Mouse (Mus musculus): ENCODE results near the gene Prss50.

Prss50 gene

DNA sequence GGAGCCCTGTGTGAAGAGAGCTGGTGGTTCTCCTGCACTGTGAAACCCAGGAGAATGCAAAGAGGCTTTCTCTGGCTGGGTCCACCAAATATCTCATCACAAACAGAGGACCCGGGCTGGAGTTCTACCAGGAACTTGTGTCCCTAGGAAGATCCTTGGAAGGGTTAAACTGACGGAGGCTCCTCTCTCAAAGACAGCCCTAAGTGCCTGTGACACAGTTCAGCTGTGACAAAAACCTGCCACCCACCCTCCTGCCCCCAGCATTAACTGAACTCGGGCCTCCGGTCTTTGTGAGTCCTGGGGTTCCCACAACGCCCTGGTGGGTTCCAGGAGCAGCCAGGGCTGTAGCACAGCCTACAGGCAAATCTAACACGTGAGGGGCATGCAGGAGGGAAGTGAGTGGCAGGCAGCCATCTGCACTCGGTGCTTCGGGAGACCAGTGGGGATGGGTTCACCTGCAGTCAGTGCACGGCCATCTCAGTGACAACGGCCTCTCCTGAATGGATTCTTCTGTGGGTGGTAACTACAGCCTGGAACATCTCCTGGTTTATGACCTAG, 41.8 kb downstream of the Prss50 start:
- in situ Hi-C loops (cut with MseI, MboI) = no loop called here

DNA sequence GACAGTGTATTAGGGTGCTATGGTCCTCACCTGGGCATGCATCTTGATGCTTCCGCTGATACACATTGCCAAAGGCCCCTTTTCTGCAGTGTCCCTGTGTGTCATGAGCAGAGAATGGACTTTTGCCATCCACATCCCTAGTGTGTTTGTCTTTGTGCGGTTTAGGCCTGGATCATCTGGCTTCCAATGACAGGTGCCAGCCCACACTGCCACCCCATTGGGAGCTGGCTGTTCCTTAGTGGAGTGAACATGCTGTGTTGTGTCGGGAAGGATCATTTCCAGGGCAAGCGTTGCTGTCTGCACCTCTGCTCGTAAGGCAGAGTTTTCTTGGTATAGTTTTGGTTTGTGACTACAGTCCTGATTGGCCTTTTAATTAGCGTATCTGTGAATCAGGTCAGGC, 43.4 kb downstream of the Prss50 start:
- in situ Hi-C loops (cut with MseI, MboI) = no loop called here

DNA sequence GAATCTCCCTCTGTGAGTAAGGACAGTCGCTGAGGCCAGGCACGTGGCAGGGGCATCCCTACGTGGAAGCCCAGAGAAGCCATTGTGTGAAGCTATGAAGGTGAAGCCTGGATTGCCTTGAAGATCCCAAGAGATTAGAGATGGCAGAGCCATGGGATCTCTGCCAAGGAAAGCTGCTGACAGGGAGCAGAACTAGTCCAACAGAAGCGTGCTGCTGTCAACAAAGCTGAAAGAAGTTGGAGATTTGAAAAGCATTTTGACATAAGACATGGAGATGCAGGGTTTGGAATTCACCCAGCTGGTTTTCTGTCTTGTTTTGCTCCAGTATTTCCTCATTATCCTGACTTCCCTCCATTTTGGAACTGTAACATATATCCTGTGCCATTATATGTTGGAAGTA, 44.5 kb downstream of the Prss50 start:
- in situ Hi-C loops (cut with MseI, MboI) = no loop called here

DNA sequence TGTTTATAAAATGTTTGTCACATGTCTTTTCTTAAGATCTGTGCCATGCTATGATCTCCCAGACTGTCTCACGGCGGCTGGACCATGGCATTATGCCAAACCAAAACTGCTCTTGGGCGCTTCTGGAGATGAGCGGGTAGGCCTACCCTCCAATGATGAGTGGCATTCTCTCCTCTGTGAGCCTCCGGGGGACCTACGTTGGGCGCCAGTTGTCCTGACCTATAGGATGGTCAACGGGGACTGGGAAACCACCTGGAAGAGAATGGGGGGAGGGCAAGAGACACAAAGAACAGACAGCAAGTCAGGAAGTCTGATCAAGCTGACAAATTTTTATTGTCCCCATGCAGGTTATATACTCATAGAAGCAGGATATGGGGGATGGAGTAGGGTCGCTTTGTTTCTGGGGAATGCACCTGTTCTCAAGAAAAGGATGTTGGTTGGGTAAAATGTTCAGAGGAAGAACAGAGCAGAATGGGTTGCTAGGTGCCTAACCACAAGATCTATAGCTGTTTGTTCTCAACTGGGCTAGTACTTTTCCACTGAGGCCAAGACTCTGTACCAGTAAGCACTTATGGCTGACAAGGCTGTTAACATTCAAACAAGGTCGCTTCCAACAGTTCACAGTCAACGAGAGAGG, 49.6 kb downstream of the Prss50 start:
- in situ Hi-C loops (cut with MseI, MboI) = no loop called here

DNA sequence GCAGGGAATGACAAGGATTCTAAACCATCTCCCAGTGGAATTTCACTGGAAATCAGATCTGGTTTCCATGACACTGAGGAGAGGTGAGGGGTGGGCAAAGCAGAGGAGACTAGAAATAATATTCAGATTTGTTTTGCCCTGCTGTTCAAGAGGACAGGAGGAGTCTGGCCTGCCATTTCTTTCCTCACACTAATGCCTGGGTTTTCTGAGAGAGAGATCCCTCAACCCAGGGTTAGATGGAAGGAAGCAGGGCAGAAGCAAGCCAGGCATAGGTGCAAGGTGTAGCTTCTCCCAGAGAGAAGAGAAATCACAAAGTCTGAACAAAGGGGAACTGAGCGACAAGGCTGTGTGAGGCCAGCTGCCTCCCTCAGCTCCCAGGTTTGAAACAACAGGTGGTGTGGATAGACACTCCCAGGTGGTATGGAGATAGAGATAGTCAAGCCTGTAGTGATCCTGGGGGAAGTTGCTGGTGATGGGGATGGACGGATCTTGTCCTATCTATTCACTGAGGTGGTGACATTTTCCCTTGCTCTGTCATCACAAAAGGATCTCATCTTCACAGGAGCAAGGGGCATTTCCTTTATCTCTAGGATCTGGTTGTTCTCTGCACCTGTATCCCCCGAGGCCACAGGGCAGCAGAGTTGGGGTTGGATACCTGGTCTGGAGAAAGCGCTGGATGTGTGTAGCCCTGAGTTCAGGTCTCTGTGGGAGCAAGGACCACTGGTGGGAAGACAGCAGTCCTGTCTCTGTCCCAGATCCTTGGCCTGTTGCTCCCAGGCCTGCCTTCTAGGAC, 50.3 kb downstream of the Prss50 start:
- in situ Hi-C loops (cut with MseI, MboI) = no loop called here

DNA sequence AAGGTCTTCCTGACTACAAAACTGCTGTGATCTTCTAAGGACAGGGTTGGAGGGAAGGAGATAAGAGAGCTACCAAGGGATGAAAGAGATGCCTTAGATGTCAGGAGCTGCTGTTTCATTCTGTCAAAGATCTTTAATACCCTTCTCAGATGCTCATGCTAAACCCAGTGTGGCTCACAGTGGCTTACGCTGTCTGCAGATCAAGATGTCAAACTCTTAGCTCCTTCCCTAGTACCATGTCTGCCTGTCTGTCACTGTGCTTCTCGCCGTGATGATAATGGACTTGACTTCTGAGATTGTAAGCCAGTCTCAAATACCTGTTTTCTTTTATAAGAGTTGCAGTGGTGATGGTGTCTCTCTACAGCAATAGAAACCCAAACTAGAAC, 50.9 kb downstream of the Prss50 start:
- in situ Hi-C loops (cut with MseI, MboI) = no loop called here

DNA sequence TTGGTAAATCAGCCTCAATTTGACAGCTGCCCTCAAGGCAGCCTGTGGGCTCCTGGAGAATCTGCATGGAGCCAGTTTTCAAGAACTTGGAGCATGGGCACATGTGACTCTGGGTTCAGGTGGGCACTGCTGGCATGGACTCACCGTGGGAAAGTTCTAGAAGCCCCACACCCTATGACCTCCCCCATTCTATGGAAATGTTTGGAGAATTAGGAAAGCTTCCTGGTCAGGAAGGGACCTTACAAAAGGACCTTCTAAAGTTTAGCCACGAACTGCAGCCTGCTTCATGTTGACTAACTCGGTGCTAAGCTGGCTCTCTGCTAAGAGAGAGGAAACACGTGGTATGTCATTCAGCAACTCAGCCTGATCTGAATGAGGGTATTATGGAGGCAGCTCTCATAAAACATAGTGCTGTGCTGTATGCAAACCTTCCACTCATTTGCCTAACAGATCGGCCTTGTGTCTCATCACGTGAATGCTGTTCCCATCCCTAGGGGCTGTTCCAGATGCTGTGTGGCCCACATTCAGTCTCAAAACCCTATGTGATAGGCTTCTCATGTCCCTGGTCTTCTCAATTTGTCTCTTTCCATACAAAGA, 51.7 kb downstream of the Prss50 start:
- in situ Hi-C loops (cut with MseI, MboI) = no loop called here
